Mouse (Mus musculus): ENCODE data around the gene Filip1l. TPM values are rescaled to one million over a fixed set of nuclear protein-coding genes. Genes with fewer than 3 reads are reported as not detected.

The Filip1l gene
- polyA plus RNA-seq, 1 experiment from 2014 or later = 32.1 TPM

DNA sequence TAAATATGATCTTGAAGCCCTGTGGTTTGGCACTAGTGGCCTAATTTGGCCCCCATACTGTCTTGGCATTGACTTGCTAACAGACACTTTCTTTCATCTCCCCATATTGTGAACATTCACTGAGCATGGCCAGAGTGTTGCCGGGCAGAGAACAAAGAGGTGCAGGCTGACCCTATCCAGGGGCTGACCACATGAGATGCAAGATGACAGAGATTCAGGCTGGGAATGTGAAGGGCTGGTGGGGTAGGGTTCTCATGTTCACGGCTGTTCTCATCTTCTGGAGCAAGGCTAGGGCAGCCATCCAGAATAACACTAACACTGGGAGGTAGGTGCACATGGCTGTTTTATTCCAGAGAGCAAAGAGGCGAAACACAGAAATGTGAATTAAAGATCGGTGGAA is 161.5 kb downstream of the Filip1l start:
- no peak overlapping the region for H3K4me3 ChIP-seq (ENCODE audit: low read depth, low read length)
- no peak for ATAC-seq
- no peak overlapping the region for H3K4me2 ChIP-seq (replicated peaks; ENCODE audit: low read depth)
- no peak overlapping the region for H3K9ac ChIP-seq (ENCODE audit: low read depth, low read length)
- H3K9me3 ChIP-seq (ENCODE audit: control insufficient read depth) = no peaks in the 10 kb centered on the region
- no peaks in the 10 kb centered on the region for H3K4me1 ChIP-seq (replicated peaks; ENCODE audit: control insufficient read depth, insufficient read depth, low read length)
- no peak for TF ChIP-seq CTCF (IDR thresholded peaks at IDR 0.05; ENCODE audit: low read depth)
- H3K27me3 ChIP-seq (replicated peaks; ENCODE audit: control insufficient read depth, insufficient read depth, low read length) = no peaks in the 10 kb centered on the region
- H3K36me3 ChIP-seq (ENCODE audit: control insufficient read depth, insufficient read depth) = no peaks in the 10 kb centered on the region
- WGBS = 81% methylated on average over 4 of the region's 4 CpGs
- no peak overlapping the region for H3K27ac ChIP-seq (ENCODE audit: low read depth, low read length)

GRCm38 (mm10) chr16:57515636-57516035 is 162.7 kb downstream of the Filip1l start:
- TF ChIP-seq CTCF (IDR thresholded peaks at IDR 0.05; ENCODE audit: low read depth) = no peak
- H3K9me3 ChIP-seq (ENCODE audit: control insufficient read depth) = no peaks in the 10 kb centered on the region
- ATAC-seq = no peak
- H3K4me3 ChIP-seq (ENCODE audit: low read depth, low read length) = no peak overlapping the region
- H3K4me1 ChIP-seq (replicated peaks; ENCODE audit: control insufficient read depth, insufficient read depth, low read length) = no peaks in the 10 kb centered on the region
- H3K27me3 ChIP-seq (replicated peaks; ENCODE audit: control insufficient read depth, insufficient read depth, low read length) = no peaks in the 10 kb centered on the region
- no peak overlapping the region for H3K4me2 ChIP-seq (replicated peaks; ENCODE audit: low read depth)
- H3K9ac ChIP-seq (ENCODE audit: low read depth, low read length) = no peak overlapping the region
- no peaks in the 10 kb centered on the region for H3K36me3 ChIP-seq (ENCODE audit: control insufficient read depth, insufficient read depth)
- WGBS = 66% methylated on average over 10 of the region's 10 CpGs
- H3K27ac ChIP-seq (ENCODE audit: low read depth, low read length) = no peak overlapping the region

GRCm38 (mm10) chr16:57525046-57525445 is 172.2 kb downstream of the Filip1l start:
- Histone ChIP-seq H3K9me3 (ENCODE audit: control insufficient read depth) (no peaks in the 10 kb centered on the region), H3K4me1 (replicated peaks; ENCODE audit: control insufficient read depth, insufficient read depth, low read length) (no peaks in the 10 kb centered on the region), H3K4me2 (replicated peaks; ENCODE audit: low read depth) (no peak overlapping the region), H3K27ac (ENCODE audit: low read depth, low read length) (no peak overlapping the region), H3K4me3 (ENCODE audit: low read depth, low read length) (no peak overlapping the region), H3K9ac (ENCODE audit: low read depth, low read length) (no peak overlapping the region), H3K27me3 (replicated peaks; ENCODE audit: control insufficient read depth, insufficient read depth, low read length) (no peaks in the 10 kb centered on the region), H3K36me3 (ENCODE audit: control insufficient read depth, insufficient read depth) (no peaks in the 10 kb centered on the region)
- 54% methylated on average over 5 of the region's 5 CpGs for WGBS
- no peak for ATAC-seq
- no peak for TF ChIP-seq CTCF (IDR thresholded peaks at IDR 0.05; ENCODE audit: low read depth)

GRCm38 (mm10) chr16:57525476-57525875 is 172.6 kb downstream of the Filip1l start:
- H3K4me2 ChIP-seq (replicated peaks; ENCODE audit: low read depth) = no peak overlapping the region
- H3K4me1 ChIP-seq (replicated peaks; ENCODE audit: control insufficient read depth, insufficient read depth, low read length) = no peaks in the 10 kb centered on the region
- H3K27ac ChIP-seq (ENCODE audit: low read depth, low read length) = no peak overlapping the region
- H3K4me3 ChIP-seq (ENCODE audit: low read depth, low read length) = no peak overlapping the region
- no peak overlapping the region for H3K9ac ChIP-seq (ENCODE audit: low read depth, low read length)
- WGBS = 66% methylated on average over 4 of the region's 4 CpGs
- no peak for ATAC-seq
- no peaks in the 10 kb centered on the region for H3K36me3 ChIP-seq (ENCODE audit: control insufficient read depth, insufficient read depth)
- H3K27me3 ChIP-seq (replicated peaks; ENCODE audit: control insufficient read depth, insufficient read depth, low read length) = no peaks in the 10 kb centered on the region
- TF ChIP-seq CTCF (IDR thresholded peaks at IDR 0.05; ENCODE audit: low read depth) = no peak
- H3K9me3 ChIP-seq (ENCODE audit: control insufficient read depth) = no peaks in the 10 kb centered on the region

DNA sequence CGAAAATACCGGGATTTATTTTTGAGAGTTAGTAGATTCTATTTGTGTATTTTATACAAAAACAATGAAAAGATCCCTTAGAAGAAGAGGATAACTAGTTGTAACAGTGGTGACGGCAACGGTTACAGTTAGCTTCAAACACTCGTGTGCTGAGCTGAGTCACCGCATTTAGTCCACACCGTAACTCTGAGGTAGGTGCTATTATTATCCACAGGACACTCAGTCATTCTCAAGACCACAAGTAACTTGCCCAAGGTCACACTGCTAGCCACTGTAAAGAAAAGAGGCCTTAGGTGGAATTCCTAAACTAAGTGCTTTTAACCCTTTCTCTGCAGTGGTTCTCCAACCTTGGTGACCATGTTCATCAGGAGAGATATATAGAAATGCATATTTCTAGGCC is 174.0 kb downstream of the Filip1l start:
- no peak for TF ChIP-seq CTCF (IDR thresholded peaks at IDR 0.05; ENCODE audit: low read depth)
- no peaks in the 10 kb centered on the region for H3K9me3 ChIP-seq (ENCODE audit: control insufficient read depth)
- H3K4me3 ChIP-seq (ENCODE audit: low read depth, low read length) = no peak overlapping the region
- no peak overlapping the region for H3K4me2 ChIP-seq (replicated peaks; ENCODE audit: low read depth)
- H3K27me3 ChIP-seq (replicated peaks; ENCODE audit: control insufficient read depth, insufficient read depth, low read length) = no peaks in the 10 kb centered on the region
- no peak for ATAC-seq
- no peaks in the 10 kb centered on the region for H3K36me3 ChIP-seq (ENCODE audit: control insufficient read depth, insufficient read depth)
- H3K27ac ChIP-seq (ENCODE audit: low read depth, low read length) = no peak overlapping the region
- WGBS = 85% methylated on average over 7 of the region's 7 CpGs
- no peak overlapping the region for H3K9ac ChIP-seq (ENCODE audit: low read depth, low read length)
- no peaks in the 10 kb centered on the region for H3K4me1 ChIP-seq (replicated peaks; ENCODE audit: control insufficient read depth, insufficient read depth, low read length)

GRCm38 (mm10) chr16:57528457-57528856 is 175.6 kb downstream of the Filip1l start:
- WGBS = 55% methylated on average over 4 of the region's 4 CpGs
- H3K27ac ChIP-seq (ENCODE audit: low read depth, low read length) = no peak overlapping the region

DNA sequence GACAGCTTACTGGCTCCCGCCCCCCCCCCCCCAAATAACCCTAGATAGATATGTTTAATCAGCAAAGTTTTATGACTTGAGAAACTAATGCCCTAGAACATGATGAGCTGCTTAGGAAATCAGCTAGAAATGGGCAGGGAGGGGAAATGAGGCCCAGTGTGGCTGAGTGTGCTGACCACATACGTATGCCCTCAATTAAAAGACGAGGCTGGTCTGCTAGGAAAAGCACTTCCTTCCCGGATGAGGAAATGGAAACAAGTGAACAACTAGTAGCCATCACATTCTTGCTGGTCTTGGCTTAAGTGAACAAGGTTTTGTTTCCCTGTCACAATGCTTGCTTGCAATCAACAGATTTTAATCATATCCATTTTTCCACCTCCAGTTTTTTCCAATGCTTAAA is 177.7 kb downstream of the Filip1l start:
- no peak overlapping the region for H3K9ac ChIP-seq (ENCODE audit: low read depth, low read length)
- H3K4me3 ChIP-seq (ENCODE audit: low read depth, low read length) = no peak overlapping the region
- WGBS = 45% methylated on average over 4 of the region's 4 CpGs
- no peak for ATAC-seq
- no peaks in the 10 kb centered on the region for H3K4me1 ChIP-seq (replicated peaks; ENCODE audit: control insufficient read depth, insufficient read depth, low read length)
- H3K4me2 ChIP-seq (replicated peaks; ENCODE audit: low read depth) = no peak overlapping the region
- H3K27me3 ChIP-seq (replicated peaks; ENCODE audit: control insufficient read depth, insufficient read depth, low read length) = no peaks in the 10 kb centered on the region
- H3K27ac ChIP-seq (ENCODE audit: low read depth, low read length) = no peak overlapping the region
- no peaks in the 10 kb centered on the region for H3K9me3 ChIP-seq (ENCODE audit: control insufficient read depth)
- H3K36me3 ChIP-seq (ENCODE audit: control insufficient read depth, insufficient read depth) = no peaks in the 10 kb centered on the region
- TF ChIP-seq CTCF (IDR thresholded peaks at IDR 0.05; ENCODE audit: low read depth) = no peak

More at GRCm38 (mm10) chr16:57528457-57528856, 175.6 kb downstream of the Filip1l start:
- Histone ChIP-seq H3K36me3 (ENCODE audit: control insufficient read depth, insufficient read depth) (no peaks in the 10 kb centered on the region), H3K9me3 (ENCODE audit: control insufficient read depth) (no peaks in the 10 kb centered on the region), H3K4me2 (replicated peaks; ENCODE audit: low read depth) (no peak overlapping the region), H3K9ac (ENCODE audit: low read depth, low read length) (no peak overlapping the region), H3K4me1 (replicated peaks; ENCODE audit: control insufficient read depth, insufficient read depth, low read length) (no peaks in the 10 kb centered on the region), H3K27me3 (replicated peaks; ENCODE audit: control insufficient read depth, insufficient read depth, low read length) (no peaks in the 10 kb centered on the region), H3K4me3 (ENCODE audit: low read depth, low read length) (no peak overlapping the region)
- TF ChIP-seq CTCF (IDR thresholded peaks at IDR 0.05; ENCODE audit: low read depth) = no peak
- no peak for ATAC-seq

Measured in intestine, postnatal 0 days (tissue).